In genomic region chr6:113013550-113013949, GRCm38 (mm10) we compare ENCODE assay signal across 10 mouse cellular contexts. TPM values are rescaled to one million over a fixed set of nuclear protein-coding genes. Genes with fewer than 3 reads are reported as not detected.
DNase-seq lines count a peak whose midpoint lies in the region; ATAC-seq and TF ChIP-seq lines count a peak whose summit lies in the region.
"Had no signal": no experiment of that assay in that cellular context is flagged by ENCODE, and none has a peak within 500 bp of the region (broad histone marks: within the 10 kb centered on the region; RNA-seq: fewer than 3 reads in every experiment).

No protein-coding gene starts in this region.

- H3K4me1 ChIP-seq in embryonic facial prominence, embryonic 12.5 days: peaks cover 14% of the 10 kb centered on the region; the same call in 1 of the 2 replicates
- peaks cover 49% of the 10 kb centered on the region for H3K4me1 ChIP-seq in forebrain, embryonic 12.5 days
- no peaks in the 10 kb centered on the region; the same call in 1 of the 2 replicates for H3K4me1 ChIP-seq in hindbrain, postnatal 0 days (ENCODE audit: insufficient read depth, low read length)
- no peaks in the 10 kb centered on the region; the same call in 1 of the 2 replicates for H3K4me1 ChIP-seq in midbrain, embryonic 16.5 days (ENCODE audit: control insufficient read depth, insufficient read depth, low read length)

- no peak overlapping the region for H3K4me3 ChIP-seq in embryonic facial prominence, embryonic 12.5 days
- no peak overlapping the region for H3K4me3 ChIP-seq in forebrain, embryonic 12.5 days (replicated peaks)
- H3K4me3 ChIP-seq in hindbrain, postnatal 0 days (ENCODE audit: low read length): no peak overlapping the region
- no peak overlapping the region for H3K4me3 ChIP-seq in midbrain, embryonic 16.5 days (ENCODE audit: low read depth, low read length)

- no peaks in the 10 kb centered on the region for H3K9me3 ChIP-seq in embryonic facial prominence, embryonic 12.5 days
- no peaks in the 10 kb centered on the region for H3K9me3 ChIP-seq in forebrain, embryonic 12.5 days
- H3K9me3 ChIP-seq in hindbrain, postnatal 0 days (ENCODE audit: low read length): no peaks in the 10 kb centered on the region
- no peaks in the 10 kb centered on the region for H3K9me3 ChIP-seq in midbrain, embryonic 16.5 days (replicated peaks; ENCODE audit: control insufficient read depth, low read length, poor library complexity, severe bottlenecking)

- no peak overlapping the region for H3K9ac ChIP-seq in embryonic facial prominence, embryonic 12.5 days
- H3K9ac ChIP-seq in forebrain, embryonic 12.5 days: no peak overlapping the region
- H3K9ac ChIP-seq in hindbrain, postnatal 0 days (replicated peaks; ENCODE audit: low read length): no peak overlapping the region
- H3K9ac ChIP-seq in midbrain, embryonic 16.5 days (ENCODE audit: low read depth, low read length): no peak overlapping the region

- no peak for TF ChIP-seq CTCF in hindbrain, postnatal 0 days (IDR thresholded peaks at IDR 0.05; ENCODE audit: low read depth)

- no peaks in the 10 kb centered on the region for H3K36me3 ChIP-seq in embryonic facial prominence, embryonic 12.5 days
- H3K36me3 ChIP-seq in forebrain, embryonic 12.5 days (replicated peaks): no peaks in the 10 kb centered on the region
- no peaks in the 10 kb centered on the region for H3K36me3 ChIP-seq in hindbrain, postnatal 0 days (ENCODE audit: insufficient read depth, low read length)
- H3K36me3 ChIP-seq in midbrain, embryonic 16.5 days (ENCODE audit: control insufficient read depth, insufficient read depth, low read length): no peaks in the 10 kb centered on the region

- H3K4me2 ChIP-seq in embryonic facial prominence, embryonic 12.5 days (replicated peaks): no peak overlapping the region
- H3K4me2 ChIP-seq in forebrain, embryonic 12.5 days: no peak overlapping the region
- H3K4me2 ChIP-seq in hindbrain, postnatal 0 days (ENCODE audit: low read depth, low read length): no peak overlapping the region
- H3K4me2 ChIP-seq in midbrain, embryonic 16.5 days (ENCODE audit: low read length): no peak overlapping the region

- 85% methylated on average over 4 of the region's 4 CpGs for WGBS in embryonic facial prominence, embryonic 12.5 days
- 81% methylated on average over 4 of the region's 4 CpGs for WGBS in forebrain, embryonic 12.5 days
- WGBS in hindbrain, postnatal 0 days: 77% methylated on average over 4 of the region's 4 CpGs
- WGBS in midbrain, embryonic 16.5 days: 84% methylated on average over 4 of the region's 4 CpGs

- ATAC-seq in embryonic facial prominence, embryonic 12.5 days (ENCODE audit: insufficient number of reproducible peaks, insufficient read depth, low FRiP score, low TSS enrichment): 0 out of 2 replicates have a peak, but pooled peaks have one; percentile 26
- ATAC-seq in forebrain, embryonic 12.5 days (ENCODE audit: low FRiP score): no peak
- no peak for ATAC-seq in hindbrain, postnatal 0 days
- ATAC-seq in midbrain, embryonic 16.5 days: no peak
- no peak for ATAC-seq in megakaryocyte progenitor cell, adult 5-6 weeks (replicated peaks; ENCODE audit: poor library complexity)

- DNase-seq in hindbrain, postnatal 0 days (ENCODE audit: low spot score): no peak
- DNase-seq in cerebellum, postnatal 10 days: no peak
- DNase-seq in right cerebral cortex, postnatal 14 days: no peak
- DNase-seq in adrenal gland, postnatal 25 days: no peak
- DNase-seq: cerebellum, postnatal 14 days; kidney, postnatal 4 days had no signal

- no peaks in the 10 kb centered on the region for H3K27me3 ChIP-seq in embryonic facial prominence, embryonic 12.5 days
- H3K27me3 ChIP-seq in forebrain, embryonic 12.5 days: no peaks in the 10 kb centered on the region
- H3K27me3 ChIP-seq in hindbrain, postnatal 0 days (ENCODE audit: insufficient read depth, low read length): no peaks in the 10 kb centered on the region
- H3K27me3 ChIP-seq in midbrain, embryonic 16.5 days (ENCODE audit: control insufficient read depth, insufficient read depth, low read depth, low read length): no peaks in the 10 kb centered on the region

- peak overlapping the region; percentile 70; the same call in 1 of the 2 replicates for H3K27ac ChIP-seq in embryonic facial prominence, embryonic 12.5 days
- H3K27ac ChIP-seq in forebrain, embryonic 12.5 days: peak overlapping the region; percentile 93
- H3K27ac ChIP-seq in hindbrain, postnatal 0 days: peak overlapping the region; percentile 77
- H3K27ac ChIP-seq in midbrain, embryonic 16.5 days (ENCODE audit: low read length): peak overlapping the region; percentile 24; the same call in 1 of the 2 replicates

RNA-seq across cellular contexts. Expression of gene Thumpd3, which starts 32.5 kb away (rescaled TPM):
- polyA plus RNA-seq in embryonic facial prominence, embryonic 12.5 days (2016; fragmentation: Nextera tagmentation; extraction: Ambion mirVana): 50.8 and 52.6 TPM in 2 replicates
- polyA plus RNA-seq in forebrain, embryonic 12.5 days (2016; fragmentation: Nextera tagmentation; extraction: Ambion mirVana): 66.5 and 68.4 TPM in 2 replicates
- total RNA-seq in hindbrain, postnatal 0 days (2014; rRNA removed): 29.3 and 42.2 TPM in 2 replicates
- polyA plus RNA-seq in hindbrain, postnatal 0 days (2015; fragmentation: Nextera tagmentation; extraction: Ambion mirVana): 45.3 and 45.5 TPM in 2 replicates
- polyA plus RNA-seq in midbrain, embryonic 16.5 days (2015; fragmentation: Nextera tagmentation; extraction: Ambion mirVana): 51.4 and 55.6 TPM in 2 replicates
- total RNA-seq in megakaryocyte progenitor cell, adult 5-6 weeks (2015): 87.0 and 96.9 TPM in 2 replicates
- total RNA-seq in megakaryocyte progenitor cell, adult 5-6 weeks (2017): 65.8 and 79.9 TPM in 2 replicates
- total RNA-seq in adrenal gland, postnatal 25 days (2021): 39.1 and 48.1 TPM in 2 replicates

Comparison
In these comparisons a context has a peak if more than half of its experiments do, and no peak if none do; other contexts are left out.
1. H3K27ac ChIP-seq: peak in every context shown above with its lines; median percentile 93 in forebrain, embryonic 12.5 days; 77 in hindbrain, postnatal 0 days; 70 in embryonic facial prominence, embryonic 12.5 days; 24 in midbrain, embryonic 16.5 days.